Mouse (Mus musculus): ENCODE measurements around the gene Kctd17.
A peak's percentile ranks its signal among the peaks of the same experiment; 100 is the strongest.

Gene Kctd17

GRCm38 (mm10) chr15:78414157-78414556 lies 14.2 kb upstream of the Kctd17 start:
- no peak for DNase-seq (ENCODE audit: low read depth, low spot score)

GRCm38 (mm10) chr15:78416937-78417336 lies 11.4 kb upstream of the Kctd17 start:
- DNase-seq (ENCODE audit: low read depth, low spot score) = no peak

- DNase-seq (ENCODE audit: low read depth, low spot score) = no peak
Measured at GRCm38 (mm10) chr15:78420395-78420794, 8.0 kb upstream of the Kctd17 start.

- DNase-seq (ENCODE audit: low read depth, low spot score) = peak; percentile 84
Measured at GRCm38 (mm10) chr15:78422046-78422956, 6.1 kb upstream of the Kctd17 start.

- no peak for DNase-seq (ENCODE audit: low read depth, low spot score)
Measured at GRCm38 (mm10) chr15:78424507-78424906, 3.9 kb upstream of the Kctd17 start.

GRCm38 (mm10) chr15:78425230-78425629 lies 3.1 kb upstream of the Kctd17 start:
- no peak for DNase-seq (ENCODE audit: low read depth, low spot score)

GRCm38 (mm10) chr15:78429139-78429459 lies 735 bp downstream of the Kctd17 start:
- no peak for DNase-seq (ENCODE audit: low read depth, low spot score)

GRCm38 (mm10) chr15:78429871-78430622 lies 1.7 kb downstream of the Kctd17 start:
- DNase-seq (ENCODE audit: low read depth, low spot score) = no peak

GRCm38 (mm10) chr15:78430874-78431273 lies 2.5 kb downstream of the Kctd17 start:
- no peak for DNase-seq (ENCODE audit: low read depth, low spot score)

GRCm38 (mm10) chr15:78431541-78432121 lies 3.3 kb downstream of the Kctd17 start:
- DNase-seq (ENCODE audit: low read depth, low spot score) = no peak

- DNase-seq (ENCODE audit: low read depth, low spot score) = peak; percentile 76
Measured at GRCm38 (mm10) chr15:78434896-78435520, 6.6 kb downstream of the Kctd17 start.

GRCm38 (mm10) chr15:78435681-78436080 lies 7.3 kb downstream of the Kctd17 start:
- DNase-seq (ENCODE audit: low read depth, low spot score) = no peak

- peak; percentile 62 for DNase-seq (ENCODE audit: low read depth, low spot score)
Measured at GRCm38 (mm10) chr15:78436380-78437192, 8.2 kb downstream of the Kctd17 start.

- peak; percentile 35 for DNase-seq (ENCODE audit: low read depth, low spot score)
Measured at GRCm38 (mm10) chr15:78437237-78438017, 9.1 kb downstream of the Kctd17 start.

GRCm38 (mm10) chr15:78438018-78438394 lies 9.6 kb downstream of the Kctd17 start:
- no peak for DNase-seq (ENCODE audit: low read depth, low spot score)

GRCm38 (mm10) chr15:78438505-78438904 lies 10.1 kb downstream of the Kctd17 start:
- DNase-seq (ENCODE audit: low read depth, low spot score) = no peak

GRCm38 (mm10) chr15:78438973-78439372 lies 10.6 kb downstream of the Kctd17 start:
- no peak for DNase-seq (ENCODE audit: low read depth, low spot score)

GRCm38 (mm10) chr15:78442231-78442630 lies 13.9 kb downstream of the Kctd17 start:
- no peak for DNase-seq (ENCODE audit: low read depth, low spot score)

- no peak for DNase-seq (ENCODE audit: low read depth, low spot score)
Measured at GRCm38 (mm10) chr15:78443857-78444256, 15.5 kb downstream of the Kctd17 start.

GRCm38 (mm10) chr15:78447121-78447520 lies 18.8 kb downstream of the Kctd17 start:
- no peak for DNase-seq (ENCODE audit: low read depth, low spot score)
